Mouse (Mus musculus): ENCODE measurements at regions not wholly inside any gene's neighbourhood (a gene's known extent, or its start where the extent isn't known, plus 50 kb on each side); places are given as distances from the start of the nearest gene placed in this dataset.

- no peaks in the 10 kb centered on the region for H3K9me3 ChIP-seq (ENCODE audit: control insufficient read depth, low read length)
- H3K9ac ChIP-seq (ENCODE audit: low read depth, low read length) = no peak overlapping the region
- H3K36me3 ChIP-seq (ENCODE audit: control insufficient read depth, insufficient read depth, low read length) = no peaks in the 10 kb centered on the region
- ATAC-seq (replicated peaks; ENCODE audit: low FRiP score) (no peak), DNase-seq (ENCODE audit: low spot score) (no peak)
- H3K4me3 ChIP-seq (ENCODE audit: low read depth, low read length) = no peak overlapping the region
- no peaks in the 10 kb centered on the region for H3K27me3 ChIP-seq (replicated peaks; ENCODE audit: control insufficient read depth, insufficient read depth, low read length)
- no peak overlapping the region for H3K4me2 ChIP-seq
- H3K4me1 ChIP-seq (replicated peaks; ENCODE audit: control insufficient read depth, insufficient read depth, low read length) = no peaks in the 10 kb centered on the region
- H3K27ac ChIP-seq (ENCODE audit: low read depth, low read length) = no peak overlapping the region
- WGBS = 56% methylated on average over 1 of the region's 1 CpGs
Observed at GRCm38 (mm10) chr4:23567827-23568226, 928.4 kb upstream of the Mms22l start.

- no peaks in the 10 kb centered on the region for H3K9me3 ChIP-seq (ENCODE audit: control insufficient read depth, low read length)
- H3K27ac ChIP-seq (ENCODE audit: low read depth, low read length) = no peak overlapping the region
- no peak overlapping the region for H3K4me2 ChIP-seq
- no peak overlapping the region for H3K9ac ChIP-seq (ENCODE audit: low read depth, low read length)
- H3K27me3 ChIP-seq (replicated peaks; ENCODE audit: control insufficient read depth, insufficient read depth, low read length) = no peaks in the 10 kb centered on the region
- ATAC-seq (replicated peaks; ENCODE audit: low FRiP score) = no peak
- no peak overlapping the region for H3K4me3 ChIP-seq (ENCODE audit: low read depth, low read length)
- DNase-seq (ENCODE audit: low spot score) = no peak
- H3K36me3 ChIP-seq (ENCODE audit: control insufficient read depth, insufficient read depth, low read length) = no peaks in the 10 kb centered on the region
- no peaks in the 10 kb centered on the region for H3K4me1 ChIP-seq (replicated peaks; ENCODE audit: control insufficient read depth, insufficient read depth, low read length)
Observed at GRCm38 (mm10) chr4:23573013-23573412, 923.2 kb upstream of the Mms22l start.

GRCm38 (mm10) chr4:23587412-23587811, 908.8 kb upstream of the Mms22l start:
- 25% methylated on average over 2 of the region's 2 CpGs for WGBS
- Histone ChIP-seq H3K4me1 (replicated peaks; ENCODE audit: control insufficient read depth, insufficient read depth, low read length) (no peaks in the 10 kb centered on the region), H3K9ac (ENCODE audit: low read depth, low read length) (no peak overlapping the region), H3K9me3 (ENCODE audit: control insufficient read depth, low read length) (no peaks in the 10 kb centered on the region), H3K27ac (ENCODE audit: low read depth, low read length) (no peak overlapping the region), H3K4me3 (ENCODE audit: low read depth, low read length) (no peak overlapping the region), H3K4me2 (no peak overlapping the region), H3K36me3 (ENCODE audit: control insufficient read depth, insufficient read depth, low read length) (no peaks in the 10 kb centered on the region), H3K27me3 (replicated peaks; ENCODE audit: control insufficient read depth, insufficient read depth, low read length) (no peaks in the 10 kb centered on the region)
- no peak for DNase-seq (ENCODE audit: low spot score)
- ATAC-seq (replicated peaks; ENCODE audit: low FRiP score) = no peak

- Histone ChIP-seq H3K4me2 (no peak overlapping the region), H3K27ac (ENCODE audit: low read depth, low read length) (no peak overlapping the region), H3K9me3 (ENCODE audit: control insufficient read depth, low read length) (no peaks in the 10 kb centered on the region), H3K4me3 (ENCODE audit: low read depth, low read length) (no peak overlapping the region), H3K4me1 (replicated peaks; ENCODE audit: control insufficient read depth, insufficient read depth, low read length) (no peaks in the 10 kb centered on the region), H3K27me3 (replicated peaks; ENCODE audit: control insufficient read depth, insufficient read depth, low read length) (no peaks in the 10 kb centered on the region), H3K9ac (ENCODE audit: low read depth, low read length) (no peak overlapping the region), H3K36me3 (ENCODE audit: control insufficient read depth, insufficient read depth, low read length) (no peaks in the 10 kb centered on the region)
- ATAC-seq (replicated peaks; ENCODE audit: low FRiP score) (no peak), DNase-seq (ENCODE audit: low spot score) (no peak)
- WGBS = 64% methylated on average over 3 of the region's 3 CpGs
Observed at GRCm38 (mm10) chr4:23590883-23591282, 905.4 kb upstream of the Mms22l start.

GRCm38 (mm10) chr4:23591593-23591992, 904.7 kb upstream of the Mms22l start:
- H3K4me1 ChIP-seq (replicated peaks; ENCODE audit: control insufficient read depth, insufficient read depth, low read length) = no peaks in the 10 kb centered on the region
- DNase-seq (ENCODE audit: low spot score) (no peak), ATAC-seq (replicated peaks; ENCODE audit: low FRiP score) (no peak)

GRCm38 (mm10) chr4:23600070-23600469, 896.2 kb upstream of the Mms22l start:
- H3K9ac ChIP-seq (ENCODE audit: low read depth, low read length) = no peak overlapping the region
- no peaks in the 10 kb centered on the region for H3K4me1 ChIP-seq (replicated peaks; ENCODE audit: control insufficient read depth, insufficient read depth, low read length)
- no peaks in the 10 kb centered on the region for H3K27me3 ChIP-seq (replicated peaks; ENCODE audit: control insufficient read depth, insufficient read depth, low read length)
- no peak overlapping the region for H3K4me2 ChIP-seq
- H3K27ac ChIP-seq (ENCODE audit: low read depth, low read length) = no peak overlapping the region
- no peak overlapping the region for H3K4me3 ChIP-seq (ENCODE audit: low read depth, low read length)
- WGBS = 76% methylated on average over 2 of the region's 2 CpGs
- H3K36me3 ChIP-seq (ENCODE audit: control insufficient read depth, insufficient read depth, low read length) = no peaks in the 10 kb centered on the region
- ATAC-seq (replicated peaks; ENCODE audit: low FRiP score) (no peak), DNase-seq (ENCODE audit: low spot score) (no peak)
- no peaks in the 10 kb centered on the region for H3K9me3 ChIP-seq (ENCODE audit: control insufficient read depth, low read length)

More at GRCm38 (mm10) chr4:23591593-23591992, 904.7 kb upstream of the Mms22l start:
- no peak overlapping the region for H3K4me3 ChIP-seq (ENCODE audit: low read depth, low read length)
- WGBS = 85% methylated on average over 2 of the region's 2 CpGs
- no peaks in the 10 kb centered on the region for H3K27me3 ChIP-seq (replicated peaks; ENCODE audit: control insufficient read depth, insufficient read depth, low read length)
- H3K9ac ChIP-seq (ENCODE audit: low read depth, low read length) = no peak overlapping the region
- no peaks in the 10 kb centered on the region for H3K9me3 ChIP-seq (ENCODE audit: control insufficient read depth, low read length)
- no peak overlapping the region for H3K4me2 ChIP-seq
- H3K27ac ChIP-seq (ENCODE audit: low read depth, low read length) = no peak overlapping the region
- H3K36me3 ChIP-seq (ENCODE audit: control insufficient read depth, insufficient read depth, low read length) = no peaks in the 10 kb centered on the region

GRCm38 (mm10) chr4:23601426-23602293, 894.6 kb upstream of the Mms22l start:
- H3K9ac ChIP-seq (ENCODE audit: low read depth, low read length) = no peak overlapping the region
- no peak overlapping the region for H3K27ac ChIP-seq (ENCODE audit: low read depth, low read length)
- H3K36me3 ChIP-seq (ENCODE audit: control insufficient read depth, insufficient read depth, low read length) = no peaks in the 10 kb centered on the region
- no peaks in the 10 kb centered on the region for H3K4me1 ChIP-seq (replicated peaks; ENCODE audit: control insufficient read depth, insufficient read depth, low read length)
- 42% methylated on average over 13 of the region's 13 CpGs for WGBS
- DNase-seq (ENCODE audit: low spot score) (no peak), ATAC-seq (replicated peaks; ENCODE audit: low FRiP score) (no peak)
- H3K4me2 ChIP-seq = no peak overlapping the region
- H3K27me3 ChIP-seq (replicated peaks; ENCODE audit: control insufficient read depth, insufficient read depth, low read length) = no peaks in the 10 kb centered on the region
- H3K4me3 ChIP-seq (ENCODE audit: low read depth, low read length) = no peak overlapping the region
- H3K9me3 ChIP-seq (ENCODE audit: control insufficient read depth, low read length) = no peaks in the 10 kb centered on the region

GRCm38 (mm10) chr4:23602294-23602932, 893.8 kb upstream of the Mms22l start:
- no peaks in the 10 kb centered on the region for H3K36me3 ChIP-seq (ENCODE audit: control insufficient read depth, insufficient read depth, low read length)
- no peaks in the 10 kb centered on the region for H3K27me3 ChIP-seq (replicated peaks; ENCODE audit: control insufficient read depth, insufficient read depth, low read length)
- no peak overlapping the region for H3K4me3 ChIP-seq (ENCODE audit: low read depth, low read length)
- no peak overlapping the region for H3K9ac ChIP-seq (ENCODE audit: low read depth, low read length)
- no peaks in the 10 kb centered on the region for H3K9me3 ChIP-seq (ENCODE audit: control insufficient read depth, low read length)
- H3K4me2 ChIP-seq = no peak overlapping the region
- ATAC-seq (replicated peaks; ENCODE audit: low FRiP score) (no peak), DNase-seq (ENCODE audit: low spot score) (no peak)
- 86% methylated on average over 9 of the region's 9 CpGs for WGBS
- H3K27ac ChIP-seq (ENCODE audit: low read depth, low read length) = no peak overlapping the region
- H3K4me1 ChIP-seq (replicated peaks; ENCODE audit: control insufficient read depth, insufficient read depth, low read length) = no peaks in the 10 kb centered on the region

- Histone ChIP-seq H3K36me3 (ENCODE audit: control insufficient read depth, insufficient read depth, low read length) (no peaks in the 10 kb centered on the region), H3K9ac (ENCODE audit: low read depth, low read length) (no peak overlapping the region), H3K4me2 (no peak overlapping the region), H3K4me3 (ENCODE audit: low read depth, low read length) (no peak overlapping the region), H3K4me1 (replicated peaks; ENCODE audit: control insufficient read depth, insufficient read depth, low read length) (no peaks in the 10 kb centered on the region), H3K9me3 (ENCODE audit: control insufficient read depth, low read length) (no peaks in the 10 kb centered on the region), H3K27ac (ENCODE audit: low read depth, low read length) (no peak overlapping the region), H3K27me3 (replicated peaks; ENCODE audit: control insufficient read depth, insufficient read depth, low read length) (no peaks in the 10 kb centered on the region)
- DNase-seq (ENCODE audit: low spot score) (no peak), ATAC-seq (replicated peaks; ENCODE audit: low FRiP score) (no peak)
- 69% methylated on average over 3 of the region's 3 CpGs for WGBS
Observed at GRCm38 (mm10) chr4:23607348-23607747, 888.9 kb upstream of the Mms22l start.

All from liver, embryonic 11.5 days (tissue).